Mouse (Mus musculus): ENCODE data around the gene Kdr. TPM values are rescaled to one million over a fixed set of nuclear protein-coding genes. Genes with fewer than 3 reads are reported as not detected.

The Kdr gene
- polyA plus RNA-seq, 1 experiment: 3.7 TPM

DNA sequence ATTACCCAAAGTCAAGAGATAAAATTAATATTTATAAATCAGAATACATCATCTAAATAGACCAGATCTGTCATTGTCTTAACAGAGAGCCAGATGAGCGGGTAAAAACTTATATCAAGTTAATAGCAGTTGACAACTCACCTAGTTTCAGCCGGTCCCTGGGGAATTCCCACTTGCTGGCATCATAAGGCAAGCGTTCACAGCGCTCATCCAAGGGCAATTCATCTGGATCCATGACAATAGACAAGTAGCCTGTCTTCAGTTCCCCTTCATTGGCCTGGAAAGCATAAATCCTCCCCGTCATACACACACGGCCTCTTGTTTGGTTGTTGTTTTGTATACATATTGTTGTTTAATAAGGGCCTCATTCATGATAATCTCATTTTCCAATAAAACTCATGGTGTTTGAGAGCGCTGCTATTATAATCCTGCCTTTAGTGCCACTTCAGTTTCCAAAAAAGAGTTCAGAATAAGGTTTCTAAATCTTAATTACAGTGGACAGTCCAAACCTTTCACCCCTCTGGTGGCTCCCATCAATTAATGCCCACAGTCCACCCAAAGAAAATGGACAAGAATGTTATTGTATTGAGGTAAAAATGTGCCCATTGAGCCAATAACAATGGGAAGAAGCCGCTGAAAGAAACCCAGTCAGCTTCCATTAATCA, 26.0 kb downstream of the Kdr start:
- H3K36me3 ChIP-seq (ENCODE audit: control insufficient read depth, insufficient read depth, low read length): no peaks in the 10 kb centered on the region
- TF ChIP-seq POLR2A (IDR thresholded peaks at IDR 0.05; ENCODE audit: control insufficient read depth, extremely low read depth, insufficient read depth, low read length, poor library complexity): no peak
- TF ChIP-seq CTCF (IDR thresholded peaks at IDR 0.05; ENCODE audit: borderline replicate concordance, control insufficient read depth, extremely low read depth, insufficient read depth, low read length, poor library complexity): no peak
- H3K27me3 ChIP-seq (ENCODE audit: control insufficient read depth, insufficient read depth, low read length): no peaks in the 10 kb centered on the region
- H3K4me3 ChIP-seq (ENCODE audit: control insufficient read depth, insufficient read depth, low read length): no peak overlapping the region
- H3K4me1 ChIP-seq (replicated peaks; ENCODE audit: control insufficient read depth, insufficient read depth, low read length): no peaks in the 10 kb centered on the region
- 92% methylated on average over 8 of the region's 8 CpGs for WGBS
- no peak overlapping the region for H3K27ac ChIP-seq (ENCODE audit: control insufficient read depth, insufficient read depth, low read length)
- DNase-seq: no peak

GRCm38 (mm10) chr5:75950866-75951265, 27.4 kb downstream of the Kdr start:
- no peak overlapping the region for H3K27ac ChIP-seq (ENCODE audit: control insufficient read depth, insufficient read depth, low read length)
- no peak overlapping the region for H3K4me3 ChIP-seq (ENCODE audit: control insufficient read depth, insufficient read depth, low read length)
- H3K4me1 ChIP-seq (replicated peaks; ENCODE audit: control insufficient read depth, insufficient read depth, low read length): no peaks in the 10 kb centered on the region
- H3K27me3 ChIP-seq (ENCODE audit: control insufficient read depth, insufficient read depth, low read length): no peaks in the 10 kb centered on the region
- TF ChIP-seq CTCF (IDR thresholded peaks at IDR 0.05; ENCODE audit: borderline replicate concordance, control insufficient read depth, extremely low read depth, insufficient read depth, low read length, poor library complexity) (no peak), POLR2A (IDR thresholded peaks at IDR 0.05; ENCODE audit: control insufficient read depth, extremely low read depth, insufficient read depth, low read length, poor library complexity) (no peak)
- H3K36me3 ChIP-seq (ENCODE audit: control insufficient read depth, insufficient read depth, low read length): no peaks in the 10 kb centered on the region
- 77% methylated on average over 2 of the region's 2 CpGs for WGBS
- no peak for DNase-seq

DNA sequence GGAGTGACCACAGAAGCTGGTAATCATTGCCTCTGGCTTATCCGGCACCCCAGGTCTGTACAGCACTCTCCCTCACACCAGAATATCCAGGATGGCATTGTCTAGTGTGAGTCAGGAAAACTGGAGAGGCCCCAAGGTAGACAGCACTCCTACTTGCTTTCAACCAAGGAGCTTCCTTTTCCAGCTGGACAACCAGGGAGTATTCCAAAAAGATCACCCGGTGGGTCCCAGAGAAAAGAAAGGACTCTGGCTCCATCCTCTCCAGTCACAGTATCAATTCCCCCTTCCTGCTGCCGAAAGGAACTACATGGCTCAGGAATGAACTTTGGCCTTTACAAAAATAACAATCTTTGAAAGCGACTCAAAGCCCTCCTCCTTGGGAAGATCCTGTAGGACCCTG, 32.9 kb downstream of the Kdr start:
- H3K4me3 ChIP-seq (ENCODE audit: control insufficient read depth, insufficient read depth, low read length): no peak overlapping the region
- DNase-seq: no peak
- no peaks in the 10 kb centered on the region for H3K36me3 ChIP-seq (ENCODE audit: control insufficient read depth, insufficient read depth, low read length)
- H3K4me1 ChIP-seq (replicated peaks; ENCODE audit: control insufficient read depth, insufficient read depth, low read length): no peaks in the 10 kb centered on the region
- H3K27ac ChIP-seq (ENCODE audit: control insufficient read depth, insufficient read depth, low read length): no peak overlapping the region
- TF ChIP-seq POLR2A (IDR thresholded peaks at IDR 0.05; ENCODE audit: control insufficient read depth, extremely low read depth, insufficient read depth, low read length, poor library complexity): no peak
- no peaks in the 10 kb centered on the region for H3K27me3 ChIP-seq (ENCODE audit: control insufficient read depth, insufficient read depth, low read length)
- 97% methylated on average over 4 of the region's 4 CpGs for WGBS

DNA sequence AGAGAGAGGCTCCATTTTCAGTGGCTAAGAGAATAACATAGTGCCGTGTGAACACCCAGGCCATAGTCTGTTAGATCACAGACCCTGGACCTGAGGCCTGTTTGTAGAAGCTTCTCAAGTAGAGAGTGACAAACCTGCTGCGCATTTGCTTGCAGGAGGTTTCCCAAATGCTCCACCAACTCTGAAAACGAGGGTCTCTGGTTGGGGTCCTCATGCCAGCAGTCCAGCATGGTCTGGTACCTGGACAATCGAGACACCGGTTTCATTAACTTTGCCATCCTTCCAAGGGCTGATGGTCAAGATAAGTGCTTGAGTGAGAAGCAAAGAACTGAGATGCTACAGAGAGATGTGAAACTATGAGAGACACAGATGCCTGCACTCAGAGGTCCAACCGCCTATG, 35.0 kb downstream of the Kdr start:
- no peak for TF ChIP-seq CTCF (IDR thresholded peaks at IDR 0.05; ENCODE audit: borderline replicate concordance, control insufficient read depth, extremely low read depth, insufficient read depth, low read length, poor library complexity)
- TF ChIP-seq POLR2A (IDR thresholded peaks at IDR 0.05; ENCODE audit: control insufficient read depth, extremely low read depth, insufficient read depth, low read length, poor library complexity): no peak
- Histone ChIP-seq H3K4me3 (ENCODE audit: control insufficient read depth, insufficient read depth, low read length) (no peak overlapping the region), H3K27ac (ENCODE audit: control insufficient read depth, insufficient read depth, low read length) (no peak overlapping the region), H3K27me3 (ENCODE audit: control insufficient read depth, insufficient read depth, low read length) (no peaks in the 10 kb centered on the region), H3K4me1 (replicated peaks; ENCODE audit: control insufficient read depth, insufficient read depth, low read length) (no peaks in the 10 kb centered on the region), H3K36me3 (ENCODE audit: control insufficient read depth, insufficient read depth, low read length) (no peaks in the 10 kb centered on the region)
- 96% methylated on average over 6 of the region's 6 CpGs for WGBS
- DNase-seq: no peak

DNA sequence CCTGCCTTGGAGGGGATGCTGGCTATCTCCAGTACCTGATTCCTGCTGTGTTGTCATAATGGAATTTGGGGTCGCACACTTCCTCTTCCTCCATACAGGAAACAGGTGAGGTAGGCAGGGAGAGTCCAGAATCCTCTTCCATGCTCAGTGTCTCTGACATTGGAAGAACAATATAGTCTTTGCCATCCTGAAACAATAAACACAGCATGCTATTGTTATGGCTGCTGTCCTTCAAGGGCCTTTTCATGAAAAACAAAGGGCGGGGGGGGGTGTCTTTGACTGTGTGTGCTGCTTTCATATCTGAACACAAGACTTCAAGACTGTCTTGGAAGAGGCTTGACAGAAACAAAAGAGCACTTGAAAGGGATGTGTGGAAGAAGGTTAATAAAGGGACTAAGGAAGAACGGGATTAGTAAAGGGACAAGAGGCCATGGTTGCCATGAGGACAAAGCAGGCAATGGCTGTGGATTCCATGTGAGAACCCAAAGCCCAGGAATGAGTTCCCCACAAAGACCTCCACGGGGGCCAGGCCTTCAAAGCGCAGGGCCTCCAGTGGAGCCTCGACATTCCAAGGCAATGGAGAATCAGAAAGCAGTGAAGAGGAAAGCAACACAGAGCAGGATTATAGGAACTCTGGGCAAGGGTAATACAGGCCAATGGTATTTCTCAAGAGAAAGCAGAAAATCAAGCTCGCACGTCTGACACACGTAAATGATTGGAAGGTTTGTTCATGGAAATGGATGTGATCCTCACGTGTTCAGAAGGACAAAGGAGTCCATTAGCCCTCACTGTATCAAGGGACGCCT, 36.3 kb downstream of the Kdr start:
- no peak for DNase-seq
- no peaks in the 10 kb centered on the region for H3K4me1 ChIP-seq (replicated peaks; ENCODE audit: control insufficient read depth, insufficient read depth, low read length)
- no peak overlapping the region for H3K27ac ChIP-seq (ENCODE audit: control insufficient read depth, insufficient read depth, low read length)
- 96% methylated on average over 11 of the region's 11 CpGs for WGBS
- H3K4me3 ChIP-seq (ENCODE audit: control insufficient read depth, insufficient read depth, low read length): no peak overlapping the region
- no peaks in the 10 kb centered on the region for H3K27me3 ChIP-seq (ENCODE audit: control insufficient read depth, insufficient read depth, low read length)
- H3K36me3 ChIP-seq (ENCODE audit: control insufficient read depth, insufficient read depth, low read length): no peaks in the 10 kb centered on the region
- TF ChIP-seq POLR2A (IDR thresholded peaks at IDR 0.05; ENCODE audit: control insufficient read depth, extremely low read depth, insufficient read depth, low read length, poor library complexity) (no peak), CTCF (IDR thresholded peaks at IDR 0.05; ENCODE audit: borderline replicate concordance, control insufficient read depth, extremely low read depth, insufficient read depth, low read length, poor library complexity) (no peak)

DNA sequence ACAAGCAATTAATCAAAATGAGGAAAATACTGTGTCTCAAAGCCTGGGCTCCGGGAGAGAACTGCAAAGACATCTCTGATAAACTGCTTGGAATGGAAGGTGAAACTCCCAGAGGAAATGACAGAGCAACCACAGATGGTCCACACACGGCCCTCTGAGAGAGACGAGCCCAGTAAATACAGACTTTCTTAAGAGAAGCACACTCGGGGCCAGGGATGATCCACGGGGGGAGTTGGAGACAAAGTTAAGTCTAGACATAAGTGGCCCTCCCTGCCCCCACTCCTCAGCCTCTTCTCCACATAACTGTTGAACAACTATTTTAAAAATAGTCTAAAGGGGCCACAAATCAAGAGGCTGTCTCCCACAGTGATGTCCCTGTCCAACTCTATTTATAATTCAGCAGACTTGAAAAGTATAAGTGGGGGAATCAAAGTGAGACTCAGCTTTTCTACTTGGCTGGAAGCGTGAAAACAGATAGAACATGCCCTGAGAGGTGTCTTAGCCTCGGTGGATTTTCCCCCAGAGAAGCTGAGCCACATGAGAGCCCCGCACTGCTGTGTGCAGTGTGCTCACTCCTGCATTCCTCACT, 39.0 kb downstream of the Kdr start:
- Histone ChIP-seq H3K4me3 (ENCODE audit: control insufficient read depth, insufficient read depth, low read length) (no peak overlapping the region), H3K27ac (ENCODE audit: control insufficient read depth, insufficient read depth, low read length) (no peak overlapping the region), H3K4me1 (replicated peaks; ENCODE audit: control insufficient read depth, insufficient read depth, low read length) (no peaks in the 10 kb centered on the region), H3K36me3 (ENCODE audit: control insufficient read depth, insufficient read depth, low read length) (no peaks in the 10 kb centered on the region), H3K27me3 (ENCODE audit: control insufficient read depth, insufficient read depth, low read length) (no peaks in the 10 kb centered on the region)
- DNase-seq: no peak
- 32% methylated on average over 8 of the region's 8 CpGs for WGBS
- no peak for TF ChIP-seq CTCF (IDR thresholded peaks at IDR 0.05; ENCODE audit: borderline replicate concordance, control insufficient read depth, extremely low read depth, insufficient read depth, low read length, poor library complexity)
- TF ChIP-seq POLR2A (IDR thresholded peaks at IDR 0.05; ENCODE audit: control insufficient read depth, extremely low read depth, insufficient read depth, low read length, poor library complexity): no peak

Data from thymus, adult 2 months (tissue).